Mouse (Mus musculus) heart, embryonic 13.5 days (tissue): ENCODE results near the gene Pnp2. TPM values are rescaled to one million over a fixed set of nuclear protein-coding genes. Genes with fewer than 3 reads are reported as not detected.
"Not testable (repeated sequence)": the region's sequence is repeated elsewhere in the genome, so short reads cannot be mapped to it uniquely, and the experiment has no call there.

Experiments used
- ATAC-seq: fragments of 200-750 bp; cut with Nextera tagmentation; 2 replicates; pipeline ENCODE4 v1.8.0; 2017; ENCODE audit warnings: moderate TSS enrichment; ENCODE audit not compliant: insufficient number of reproducible peaks, low FRiP score, low TSS enrichment; ENCODE audit errors: extremely low read depth
- H3K27ac ChIP-seq: fragments of 300-500 bp; sonication (generic); replicated peaks from 2 replicates; pipeline ENCODE4 v1.5.1; 2015; ENCODE audit warnings: moderate library complexity, mild to moderate bottlenecking, inconsistent platforms
- H3K27me3 ChIP-seq: fragments of 300-500 bp; sonication (generic); replicated peaks from 2 replicates; pipeline ENCODE4 v1.6.1; 2015; ENCODE audit warnings: mild to moderate bottlenecking, inconsistent platforms
- H3K36me3 ChIP-seq: fragments of 300-500 bp; sonication (generic); 2 replicates; pipeline ENCODE4 v1.6.1; 2015; ENCODE audit warnings: mild to moderate bottlenecking, inconsistent platforms
- H3K4me1 ChIP-seq: fragments of 300-500 bp; sonication (generic); 2 replicates; pipeline ENCODE4 v1.6.1; 2015; ENCODE audit warnings: inconsistent platforms
- H3K4me2 ChIP-seq: fragments of 300-500 bp; sonication (generic); 2 replicates; pipeline ENCODE4 v1.6.1; 2015; ENCODE audit warnings: inconsistent platforms, mild to moderate bottlenecking, moderate library complexity
- H3K4me3 ChIP-seq: fragments of 300-500 bp; sonication (generic); 2 replicates; pipeline ENCODE4 v1.5.1; 2015; ENCODE audit warnings: moderate library complexity, mild to moderate bottlenecking, inconsistent platforms
- H3K9ac ChIP-seq: fragments of 300-500 bp; sonication (generic); 2 replicates; pipeline ENCODE4 v1.6.1; 2015; ENCODE audit warnings: inconsistent platforms, mild to moderate bottlenecking, moderate library complexity
- H3K9me3 ChIP-seq: fragments of 300-500 bp; sonication (generic); 2 replicates; pipeline ENCODE4 v1.6.1; 2016; ENCODE audit warnings: inconsistent platforms
- WGBS: fragments of 180-500 bp; shearing (Covaris S2); methylation state at CpG from one replicate; pipeline ENCODE4 v1.1.7; 2015; ENCODE audit warnings: mixed read lengths; 5-methylcytosine and 5-hydroxymethylcytosine counted together
- polyA plus RNA-seq: library from polyadenylated mRNA; unstranded; fragments of >200 nt; fragmentation: Nextera tagmentation; extraction: Ambion mirVana; gene quantifications from 2 replicates; pipeline ENCODE4 v1.2.1, GENCODE M21; 2015

The Pnp2 gene
- polyA plus RNA-seq, 1 experiment from 2014 or later, result not detected

DNA sequence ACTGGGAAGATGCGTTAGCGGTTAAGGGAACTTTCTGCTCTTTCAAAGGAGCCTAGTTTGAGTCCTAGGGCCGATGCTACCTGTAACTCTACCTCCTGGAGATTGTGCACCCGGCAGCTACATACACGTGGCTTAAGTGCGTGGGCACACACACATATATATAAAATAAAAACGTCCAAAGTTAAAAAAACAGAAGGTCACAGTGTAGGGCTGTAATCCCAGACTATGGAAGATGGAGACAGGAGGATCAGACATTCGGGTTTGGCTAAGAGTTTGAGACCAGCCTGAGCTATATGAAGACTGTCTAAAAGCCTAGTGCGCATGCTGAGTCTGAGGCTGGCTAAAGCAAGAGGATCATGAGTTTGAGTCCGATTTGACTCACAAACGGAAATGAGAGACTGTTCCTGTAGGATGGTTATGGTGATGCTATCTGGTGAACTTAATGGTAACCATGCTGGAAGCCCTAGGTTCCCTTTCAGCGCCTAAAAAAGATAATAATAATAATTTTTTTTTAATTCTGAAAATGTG lies 24.2 kb upstream of the Pnp2 start:
- H3K9me3 ChIP-seq, result no peaks in the 10 kb centered on the region
- H3K4me3 ChIP-seq, result peak overlapping the region; percentile 99
- peak overlapping the region; percentile 80 for H3K9ac ChIP-seq
- peaks cover 21% of the 10 kb centered on the region for H3K4me1 ChIP-seq
- ATAC-seq, result no peak
- H3K27ac ChIP-seq, result peak overlapping the region; percentile 85
- WGBS, result 12% methylated on average over 12 of the region's 12 CpGs
- H3K36me3 ChIP-seq, result peaks cover 30% of the 10 kb centered on the region
- no peaks in the 10 kb centered on the region for H3K27me3 ChIP-seq
- peak overlapping the region; percentile 72 for H3K4me2 ChIP-seq

DNA sequence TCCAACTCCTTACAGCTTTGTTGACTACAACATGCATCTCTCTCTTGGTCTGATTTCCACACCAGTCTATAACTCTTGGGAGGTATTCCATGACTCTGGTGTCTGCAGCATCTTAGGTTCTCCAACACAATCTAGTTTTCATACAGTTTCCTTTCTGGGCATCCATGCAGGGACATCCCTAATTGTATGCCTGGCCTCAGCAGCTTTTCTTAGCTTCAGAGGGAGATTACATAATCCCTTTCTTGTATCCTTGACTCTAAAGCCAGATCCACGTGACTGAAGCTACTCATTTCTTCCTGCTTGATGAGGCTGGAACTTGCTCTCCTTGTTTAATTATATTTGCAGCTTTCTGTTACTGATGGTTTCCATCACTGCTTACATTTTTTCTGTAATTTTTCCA lies 19.1 kb upstream of the Pnp2 start:
- no peak for ATAC-seq
- no peaks in the 10 kb centered on the region for H3K36me3 ChIP-seq
- 42% methylated on average over 1 of the region's 1 CpGs for WGBS
- no peak overlapping the region for H3K4me3 ChIP-seq
- 0 out of 2 replicates have a peak, but pooled peaks cover 3% of the 10 kb centered on the region for H3K27me3 ChIP-seq
- no peak overlapping the region for H3K4me2 ChIP-seq
- peaks cover 3% of the 10 kb centered on the region for H3K4me1 ChIP-seq
- H3K9me3 ChIP-seq, result no peaks in the 10 kb centered on the region
- H3K27ac ChIP-seq, result no peak overlapping the region
- no peak overlapping the region for H3K9ac ChIP-seq

DNA sequence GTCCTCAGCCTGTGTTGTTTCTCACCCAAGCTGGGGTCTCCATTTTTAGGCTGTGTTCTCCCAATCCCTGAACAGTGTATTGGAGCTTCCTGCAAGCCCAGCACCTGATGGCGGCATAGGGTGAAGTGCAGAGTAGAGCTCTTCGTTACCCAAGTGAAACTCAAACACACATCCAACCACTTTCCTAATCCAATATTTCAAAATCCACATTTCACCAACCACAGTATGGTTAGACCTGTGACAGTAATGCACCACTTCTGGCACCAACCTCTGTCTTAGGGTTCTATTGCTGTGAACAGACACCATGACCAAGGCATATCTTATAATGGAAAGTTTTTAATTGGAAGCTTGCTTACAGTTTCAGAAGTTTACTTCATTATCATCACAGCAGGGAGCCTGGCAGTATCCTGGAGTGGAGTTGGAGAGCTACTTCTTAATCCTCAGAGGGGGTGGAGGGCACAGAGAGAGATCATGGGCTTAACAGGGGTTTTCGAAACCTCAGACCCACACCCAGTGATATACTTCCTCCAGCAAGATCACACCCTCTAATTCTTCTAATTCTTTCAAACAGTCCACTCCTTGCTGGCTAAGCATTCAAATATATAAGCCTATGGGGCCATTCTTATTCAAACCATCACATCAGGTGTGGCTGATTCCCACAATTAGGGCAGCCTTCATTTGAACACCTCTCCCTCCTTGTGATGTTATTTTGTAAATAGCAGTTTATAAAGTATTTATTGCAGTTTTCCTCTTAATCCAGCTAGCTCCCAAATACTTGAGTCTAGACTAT lies 17.5 kb upstream of the Pnp2 start:
- Histone ChIP-seq H3K9me3 (no peaks in the 10 kb centered on the region), H3K27ac (no peak overlapping the region), H3K36me3 (no peaks in the 10 kb centered on the region), H3K4me2 (no peak overlapping the region), H3K4me1 (no peaks in the 10 kb centered on the region), H3K4me3 (no peak overlapping the region), H3K27me3 (0 out of 2 replicates have a peak, but pooled peaks cover 3% of the 10 kb centered on the region), H3K9ac (no peak overlapping the region)
- WGBS, result 80% methylated on average over 3 of the region's 3 CpGs
- no peak for ATAC-seq

DNA sequence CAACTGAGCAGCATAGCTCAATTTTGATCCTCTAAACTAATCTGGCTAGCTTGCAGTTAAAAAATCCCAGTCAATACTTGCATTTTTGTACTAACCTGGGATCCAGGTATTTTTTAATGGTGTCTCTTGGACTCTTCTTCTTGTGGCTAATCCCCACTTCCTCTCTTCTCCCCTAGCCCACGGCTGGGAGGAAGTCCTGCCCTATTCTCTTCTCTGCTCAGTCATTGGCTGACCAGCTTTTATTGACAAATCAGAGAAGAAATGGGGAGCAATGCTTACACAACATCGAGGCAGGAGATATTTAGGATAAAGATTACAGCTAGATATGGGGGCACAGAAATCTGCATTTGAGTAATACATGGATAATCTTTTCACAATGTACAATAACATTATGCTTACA lies 16.9 kb upstream of the Pnp2 start:
- 43% methylated on average over 2 of the region's 2 CpGs for WGBS
- H3K4me1 ChIP-seq, result peaks cover 3% of the 10 kb centered on the region

DNA sequence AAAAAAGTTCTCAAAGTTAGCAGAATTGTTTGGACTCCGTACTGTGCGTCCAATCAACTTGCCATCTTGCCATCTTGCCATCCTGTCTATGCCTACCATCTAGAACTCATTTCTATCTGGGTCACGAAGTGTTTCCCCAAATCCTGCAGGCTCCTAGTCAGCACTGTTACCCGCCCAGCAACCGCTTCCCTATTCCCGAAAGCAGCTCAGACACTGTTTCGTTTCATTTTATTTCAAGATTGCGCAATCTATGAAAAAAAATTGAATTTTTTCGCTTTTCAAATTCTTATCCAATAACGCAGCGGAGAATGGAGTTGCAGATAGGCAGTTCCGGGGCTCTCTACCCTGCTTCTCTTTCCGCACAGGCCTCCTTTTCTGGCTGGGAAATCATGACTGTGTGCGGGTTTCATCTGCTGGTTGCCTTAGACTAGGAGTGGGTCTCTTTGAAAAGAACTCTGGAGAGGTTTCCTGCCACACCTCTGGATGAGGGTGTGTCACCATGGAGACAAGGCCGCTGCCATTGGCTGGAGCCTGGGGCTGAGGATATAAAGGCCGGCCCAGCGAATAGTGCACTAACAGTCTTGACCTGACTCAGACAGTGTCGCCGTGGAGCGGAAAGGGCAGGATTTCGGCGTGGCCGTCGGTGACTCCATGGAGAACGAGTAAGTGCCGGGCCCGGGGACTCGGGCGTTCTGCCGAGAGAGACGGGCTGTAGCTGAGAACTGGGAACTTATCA lies 11.7 kb upstream of the Pnp2 start, which contains the start of gene Gm49342:
Gene Gm49342 (plus strand): TSS at position 586 of the 736 bp plus-strand sequence.
- no peaks in the 10 kb centered on the region for H3K27me3 ChIP-seq
- peak within 1 kb of the TSS; percentile 65 for H3K4me3 ChIP-seq
- peak within 1 kb of the TSS; percentile 81 for H3K4me2 ChIP-seq
- no peaks in the 10 kb centered on the region for H3K9me3 ChIP-seq
- peak; percentile 97 for ATAC-seq
- peaks cover 6% of the 10 kb centered on the region for H3K36me3 ChIP-seq
- peaks cover 12% of the 10 kb centered on the region for H3K4me1 ChIP-seq
- H3K9ac ChIP-seq, result peak within 1 kb of the TSS; percentile 81
- H3K27ac ChIP-seq, result peak within 1 kb of the TSS; percentile 93
- 15% methylated on average over 31 of the region's 31 CpGs for WGBS

More for the DNA sequence above, 16.9 kb upstream of the Pnp2 start:
- Histone ChIP-seq H3K9me3 (no peaks in the 10 kb centered on the region), H3K36me3 (no peaks in the 10 kb centered on the region), H3K27me3 (0 out of 2 replicates have a peak, but pooled peaks cover 3% of the 10 kb centered on the region), H3K4me3 (no peak overlapping the region), H3K27ac (no peak overlapping the region), H3K9ac (no peak overlapping the region), H3K4me2 (no peak overlapping the region)
- ATAC-seq, result no peak

DNA sequence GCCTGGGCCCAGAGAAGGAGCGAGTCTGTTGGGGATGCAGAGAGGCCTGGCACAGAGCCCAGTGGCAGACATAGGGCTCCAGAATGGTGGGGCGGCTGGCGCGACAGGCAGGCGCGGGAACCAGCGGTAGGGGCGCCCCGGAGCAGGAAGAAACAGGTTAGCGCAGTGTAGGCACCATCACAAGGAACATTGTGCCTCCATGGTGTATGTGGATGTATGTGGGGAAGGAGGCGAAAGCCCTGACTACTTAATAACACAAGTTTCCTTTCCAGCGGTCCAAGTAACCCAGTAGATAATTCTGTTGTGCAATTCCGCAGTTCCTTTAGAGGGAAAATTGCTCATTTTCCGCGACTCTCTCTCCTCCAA lies 11.1 kb upstream of the Pnp2 start:
- Histone ChIP-seq H3K4me3 (peak overlapping the region; percentile 65), H3K27ac (peak overlapping the region; percentile 93), H3K36me3 (peaks cover 11% of the 10 kb centered on the region), H3K9ac (peak overlapping the region; percentile 81), H3K4me2 (peak overlapping the region; percentile 81), H3K4me1 (peaks cover 12% of the 10 kb centered on the region)
- 1% methylated on average over 14 of the region's 15 CpGs for WGBS
- H3K9me3 ChIP-seq, H3K27me3 ChIP-seq: not testable (repeated sequence)
- ATAC-seq, result peak; percentile 87

DNA sequence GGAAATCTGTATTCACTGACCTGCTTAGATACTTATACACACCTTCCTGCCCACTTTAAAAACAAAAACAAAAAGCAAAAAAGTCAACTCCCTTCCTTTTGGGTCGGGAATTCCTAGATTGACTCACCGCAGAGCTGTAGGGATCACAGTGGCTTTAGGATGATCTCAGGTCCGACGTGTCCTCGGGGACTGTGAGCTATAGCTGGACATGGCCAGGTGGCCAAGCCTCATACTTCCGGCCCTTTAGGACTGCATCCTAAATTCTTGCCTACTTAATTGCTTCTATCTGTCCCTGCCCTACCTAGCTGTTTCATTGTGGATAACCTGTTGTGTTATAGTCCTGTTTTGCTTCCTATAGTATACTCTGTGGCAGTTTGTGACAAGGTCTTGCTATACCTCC lies 10.7 kb upstream of the Pnp2 start:
- not testable (repeated sequence) for H3K27me3 ChIP-seq, ATAC-seq, H3K9me3 ChIP-seq
- Histone ChIP-seq H3K9ac (peak overlapping the region; percentile 81), H3K4me2 (peak overlapping the region; percentile 81), H3K36me3 (peaks cover 13% of the 10 kb centered on the region), H3K27ac (peak overlapping the region; percentile 93), H3K4me3 (peak overlapping the region; percentile 65), H3K4me1 (peaks cover 12% of the 10 kb centered on the region)
- 8% methylated on average over 6 of the region's 6 CpGs for WGBS

DNA sequence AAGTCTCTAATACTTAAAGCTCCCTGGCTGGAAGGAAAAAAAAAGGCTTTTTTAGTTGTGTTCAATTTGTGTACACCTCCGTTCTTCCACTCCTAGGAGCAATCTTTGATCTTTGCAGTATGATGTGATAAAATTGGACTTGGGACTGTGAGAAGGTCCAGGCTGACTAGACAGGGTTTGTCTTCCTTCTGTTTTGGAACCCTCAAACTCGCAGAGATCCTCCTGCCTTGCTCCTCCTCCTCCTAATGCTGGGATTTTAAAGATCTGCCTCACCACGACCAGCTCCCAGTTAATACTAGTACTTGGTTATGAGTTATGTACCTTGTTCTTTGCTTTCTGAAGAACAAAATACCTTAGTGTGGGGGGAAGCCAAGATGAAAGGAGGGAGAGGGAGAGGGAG lies 10.3 kb upstream of the Pnp2 start:
- H3K27ac ChIP-seq, result peak overlapping the region; percentile 93; the same call in 1 of the 2 replicates
- peaks cover 12% of the 10 kb centered on the region for H3K4me1 ChIP-seq
- H3K9me3 ChIP-seq, H3K27me3 ChIP-seq, ATAC-seq: not testable (repeated sequence)
- peak overlapping the region; percentile 65 for H3K4me3 ChIP-seq
- H3K4me2 ChIP-seq, result peak overlapping the region; percentile 81
- peaks cover 15% of the 10 kb centered on the region for H3K36me3 ChIP-seq
- peak overlapping the region; percentile 81 for H3K9ac ChIP-seq
- 31% methylated on average over 3 of the region's 3 CpGs for WGBS

DNA sequence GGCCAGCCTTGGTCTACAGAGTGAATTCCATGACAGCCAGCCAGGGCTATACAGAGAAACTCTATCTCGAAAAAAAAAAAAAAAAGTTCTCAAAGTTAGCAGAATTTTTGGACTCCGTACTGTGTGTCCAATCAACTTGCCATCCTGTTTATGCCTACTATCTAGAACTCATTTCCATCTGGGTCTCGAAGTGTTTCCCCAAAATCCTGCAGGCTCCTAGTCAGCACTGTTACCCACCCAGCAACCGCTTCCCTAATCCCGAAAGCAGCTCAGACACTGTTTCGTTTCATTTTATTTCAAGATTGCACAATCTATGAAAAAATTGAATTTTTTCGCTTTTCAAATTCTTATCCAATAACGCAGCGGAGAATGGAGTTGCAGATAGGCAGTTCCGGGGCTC lies 305 bp upstream of the Pnp2 start:
- Histone ChIP-seq H3K36me3 (peaks cover 16% of the 10 kb centered on the region), H3K4me1 (peaks cover 4% of the 10 kb centered on the region; the same call in 1 of the 2 replicates), H3K4me2 (no peak overlapping the region), H3K27ac (no peak overlapping the region), H3K4me3 (no peak overlapping the region), H3K9me3 (no peaks in the 10 kb centered on the region), H3K9ac (no peak overlapping the region), H3K27me3 (no peaks in the 10 kb centered on the region)
- 78% methylated on average over 10 of the region's 10 CpGs for WGBS
- ATAC-seq, result no peak

DNA sequence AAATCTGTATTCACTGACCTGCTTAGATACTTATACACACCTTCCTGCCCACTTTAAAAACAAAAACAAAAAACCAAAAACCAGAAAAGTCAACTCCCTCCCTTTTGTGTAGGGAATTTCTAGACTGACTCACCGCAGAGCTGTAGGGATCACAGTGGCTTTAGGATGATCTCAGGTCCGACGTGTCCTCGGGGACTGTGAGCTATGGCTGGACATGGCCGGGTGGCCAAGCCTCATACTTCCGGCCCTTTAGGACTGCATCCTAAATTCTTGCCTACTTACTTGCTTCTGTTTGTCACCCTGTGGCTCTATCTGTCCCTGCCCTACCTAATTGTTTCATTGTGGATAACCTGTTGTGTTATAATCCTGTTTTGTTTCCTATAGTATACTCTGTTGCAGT lies 932 bp downstream of the Pnp2 start:
- H3K4me2 ChIP-seq, result peak overlapping the region; percentile 64
- H3K4me3 ChIP-seq, result not testable (repeated sequence)
- WGBS, result 71% methylated on average over 6 of the region's 6 CpGs

DNA sequence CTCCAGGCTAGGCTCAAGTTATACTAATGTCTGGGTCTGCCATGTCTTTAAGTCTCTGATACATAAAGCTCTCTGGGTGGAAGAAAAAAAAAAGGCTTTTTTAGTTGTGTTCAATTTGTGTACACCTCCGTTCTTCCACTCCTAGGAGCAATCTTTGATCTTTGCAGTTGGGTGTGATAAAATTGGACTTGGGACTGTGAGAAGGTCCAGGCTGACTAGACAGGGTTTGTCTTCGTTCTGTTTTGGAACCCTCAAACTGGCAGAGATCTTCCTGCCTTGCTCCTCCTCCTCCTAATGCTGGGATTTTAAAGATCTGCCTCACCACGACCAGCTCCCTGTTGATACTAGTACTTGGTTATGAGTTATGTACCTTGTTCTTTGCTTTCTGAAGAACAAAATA lies 1.4 kb downstream of the Pnp2 start:
- not testable (repeated sequence) for ATAC-seq, H3K9me3 ChIP-seq, H3K27me3 ChIP-seq, H3K27ac ChIP-seq, H3K9ac ChIP-seq, H3K4me1 ChIP-seq, H3K4me2 ChIP-seq, H3K36me3 ChIP-seq, H3K4me3 ChIP-seq
- 70% methylated on average over 3 of the region's 3 CpGs for WGBS

More for the DNA sequence above, 932 bp downstream of the Pnp2 start:
- not testable (repeated sequence) for H3K36me3 ChIP-seq, H3K27ac ChIP-seq, H3K4me1 ChIP-seq, H3K9me3 ChIP-seq, ATAC-seq, H3K27me3 ChIP-seq, H3K9ac ChIP-seq
